Mouse (Mus musculus): ENCODE results near the gene Cask.

DNA sequence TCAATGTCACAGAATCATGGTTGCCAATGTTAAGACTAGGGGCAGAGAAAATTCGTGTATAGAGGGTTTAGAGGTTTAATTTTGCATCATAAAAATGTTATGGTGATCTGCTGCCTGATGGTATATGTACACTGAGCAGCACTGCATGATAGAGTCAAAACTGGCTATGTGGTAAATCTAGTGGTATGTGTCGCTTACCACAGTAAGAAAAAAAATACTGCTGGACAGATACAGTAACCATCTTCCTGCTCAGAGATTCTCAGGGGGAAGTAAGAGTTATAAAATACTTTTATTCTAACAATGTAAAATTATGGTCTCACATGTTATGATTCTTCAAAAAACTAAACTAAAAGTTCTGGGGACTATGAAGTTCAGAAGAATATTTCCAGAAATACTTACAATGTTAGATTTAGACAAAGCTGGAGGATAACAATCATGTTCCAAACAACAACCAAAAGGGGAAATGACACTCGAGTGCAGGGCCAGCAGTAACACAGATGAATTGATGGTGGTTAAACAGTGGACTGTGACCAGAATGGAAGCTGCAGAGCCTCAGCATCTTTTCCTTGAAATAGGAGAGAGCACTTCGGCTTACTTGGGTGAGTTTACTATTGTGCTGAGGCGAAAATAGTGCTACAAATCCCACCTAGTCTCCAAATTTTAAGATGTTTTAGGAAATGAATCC lies 219.4 kb downstream of the Cask start, which contains the start of gene Gpr34:
- TF ChIP-seq POLR2A (IDR thresholded peaks at IDR 0.05; ENCODE audit: insufficient read depth, low read depth, low read length) (no peak), CTCF (IDR thresholded peaks at IDR 0.05) (no peak), EP300 (IDR thresholded peaks at IDR 0.05; ENCODE audit: insufficient read depth, low read depth, low read length) (no peak)

Measured in heart, adult 2 months (tissue).